Mouse (Mus musculus): ENCODE data around the gene Gm614.

Gm614 gene

GRCm38 (mm10) chrX:101263892-101264291, at the start of gene Gm614:
TSS of gene Gm614 (minus strand) at chrX:101263992.
- DNase-seq (ENCODE audit: low spot score in 2 of 2): no peak

GRCm38 (mm10) chrX:101309299-101309698, 45.5 kb upstream of the Gm614 start:
- peak in 1 of 2 experiments; percentile 53 for DNase-seq (ENCODE audit: low spot score in 2 of 2)

DNA sequence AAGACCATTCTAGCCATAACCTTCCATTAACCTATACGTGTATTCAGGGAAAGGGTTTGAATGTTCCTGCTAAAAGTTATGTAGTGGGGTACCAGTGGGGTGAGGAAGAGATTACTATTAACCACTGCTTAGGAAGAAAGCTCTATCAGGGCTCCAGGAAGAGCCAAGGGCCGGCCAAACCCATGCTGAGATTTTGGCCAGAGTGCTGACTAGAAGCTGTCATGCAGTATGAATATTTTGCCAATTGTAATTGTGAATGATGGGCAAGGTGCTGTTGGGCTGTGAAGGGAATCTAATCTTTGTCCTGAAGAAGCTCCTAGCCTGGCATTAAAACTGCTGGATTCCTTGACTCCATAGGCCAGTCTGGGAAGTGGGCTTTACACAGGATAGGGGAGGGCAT, 40.9 kb upstream of the Gm614 start:
- no peak for DNase-seq (ENCODE audit: low spot score in 2 of 2)

- no peak for DNase-seq (ENCODE audit: low spot score in 2 of 2)
Measured at GRCm38 (mm10) chrX:101301654-101302053, 37.9 kb upstream of the Gm614 start.

GRCm38 (mm10) chrX:101300427-101301030, 36.7 kb upstream of the Gm614 start:
- no peak for DNase-seq (ENCODE audit: low spot score in 2 of 2)

- no peak for DNase-seq (ENCODE audit: low spot score in 2 of 2)
Measured at GRCm38 (mm10) chrX:101299473-101300426, 36.0 kb upstream of the Gm614 start.

DNA sequence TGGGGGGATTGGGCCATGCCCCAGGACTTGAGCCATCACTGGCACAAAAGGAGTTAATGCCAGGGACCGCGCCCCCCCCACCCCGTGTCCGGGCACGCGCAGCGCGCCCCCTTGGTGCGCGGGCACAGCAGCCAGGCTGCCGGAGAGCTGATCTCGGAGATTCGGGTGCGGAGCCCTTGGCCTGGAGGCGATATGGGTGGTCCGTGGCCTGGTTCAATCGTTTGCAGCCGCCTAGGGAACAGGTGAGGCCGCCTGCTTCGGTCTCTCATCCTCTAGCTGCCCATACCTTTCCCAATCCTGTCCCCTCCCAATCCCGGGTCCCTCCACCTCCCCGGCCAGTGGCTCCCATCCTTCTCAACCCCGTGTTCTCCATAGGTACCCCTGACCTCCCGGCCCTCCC, 35.3 kb upstream of the Gm614 start, which contains the start of gene Nlgn3:
Gene Nlgn3 (plus strand): TSS at position 114 of the 400 bp plus-strand sequence.
- peak in 1 of 2 experiments; percentile 60 for DNase-seq (ENCODE audit: low spot score in 2 of 2)

DNA sequence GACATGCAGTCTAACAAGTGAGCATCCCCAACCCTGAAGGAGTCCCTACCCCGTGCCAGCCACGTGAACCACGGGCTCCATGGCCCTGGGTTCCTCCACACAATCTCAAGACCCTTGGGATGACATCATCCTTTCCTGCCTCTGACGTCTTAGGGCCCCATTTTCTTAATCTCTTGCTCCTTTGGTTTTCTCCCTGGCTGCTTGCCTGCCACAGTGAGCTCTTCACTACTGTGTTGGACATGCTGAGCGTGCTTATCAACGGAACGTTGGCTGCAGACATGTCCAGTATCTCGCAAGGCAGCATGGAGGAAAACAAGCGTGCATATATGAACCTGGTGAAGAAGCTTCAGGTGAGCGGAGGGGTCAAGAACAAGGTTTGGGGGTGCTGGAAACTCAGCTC, 26.3 kb upstream of the Gm614 start:
- DNase-seq (ENCODE audit: low spot score in 2 of 2): no peak

GRCm38 (mm10) chrX:101289037-101289436, 25.2 kb upstream of the Gm614 start:
- no peak for DNase-seq (ENCODE audit: low spot score in 2 of 2)

DNA sequence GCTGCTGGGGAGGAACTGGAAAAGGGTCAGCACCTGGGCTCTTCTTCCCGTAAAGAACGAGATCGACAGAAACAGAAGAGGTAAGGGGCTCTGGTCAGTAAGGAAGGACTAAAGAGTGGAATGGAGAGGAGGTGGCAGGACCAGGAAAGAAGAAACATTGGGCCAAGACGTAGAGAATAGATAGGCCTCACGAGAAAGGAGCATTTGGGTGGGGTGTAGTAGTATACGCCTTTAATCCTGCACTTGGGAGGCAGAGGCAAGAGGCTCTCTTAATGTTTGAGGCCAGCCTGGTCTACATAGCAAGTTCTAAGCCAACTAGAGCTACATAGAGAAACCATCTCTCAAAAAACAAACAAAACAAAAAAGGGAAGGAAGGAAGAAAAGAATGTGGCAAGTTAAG, 24.6 kb upstream of the Gm614 start:
- DNase-seq (ENCODE audit: low spot score in 2 of 2): no peak

DNA sequence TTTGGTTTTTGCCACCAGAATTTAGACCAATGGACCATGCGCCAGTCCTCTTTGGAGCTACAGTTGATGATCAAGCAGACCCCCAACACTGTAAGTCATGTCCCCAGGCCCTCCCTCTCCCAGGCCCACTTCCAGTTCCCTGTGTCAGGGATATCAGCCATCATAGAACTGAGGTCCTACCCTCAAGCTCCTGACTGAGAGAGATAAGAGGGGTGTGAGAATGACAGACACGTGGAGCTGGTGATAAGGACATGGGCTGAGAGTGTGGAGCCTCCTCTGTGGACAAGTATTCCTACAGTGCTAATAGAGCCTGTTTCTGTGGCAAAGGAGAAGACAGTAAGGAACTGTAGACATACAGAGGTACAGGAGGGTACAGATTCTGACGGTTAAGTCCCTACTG, 23.8 kb upstream of the Gm614 start:
- no peak for DNase-seq (ENCODE audit: low spot score in 2 of 2)

DNA sequence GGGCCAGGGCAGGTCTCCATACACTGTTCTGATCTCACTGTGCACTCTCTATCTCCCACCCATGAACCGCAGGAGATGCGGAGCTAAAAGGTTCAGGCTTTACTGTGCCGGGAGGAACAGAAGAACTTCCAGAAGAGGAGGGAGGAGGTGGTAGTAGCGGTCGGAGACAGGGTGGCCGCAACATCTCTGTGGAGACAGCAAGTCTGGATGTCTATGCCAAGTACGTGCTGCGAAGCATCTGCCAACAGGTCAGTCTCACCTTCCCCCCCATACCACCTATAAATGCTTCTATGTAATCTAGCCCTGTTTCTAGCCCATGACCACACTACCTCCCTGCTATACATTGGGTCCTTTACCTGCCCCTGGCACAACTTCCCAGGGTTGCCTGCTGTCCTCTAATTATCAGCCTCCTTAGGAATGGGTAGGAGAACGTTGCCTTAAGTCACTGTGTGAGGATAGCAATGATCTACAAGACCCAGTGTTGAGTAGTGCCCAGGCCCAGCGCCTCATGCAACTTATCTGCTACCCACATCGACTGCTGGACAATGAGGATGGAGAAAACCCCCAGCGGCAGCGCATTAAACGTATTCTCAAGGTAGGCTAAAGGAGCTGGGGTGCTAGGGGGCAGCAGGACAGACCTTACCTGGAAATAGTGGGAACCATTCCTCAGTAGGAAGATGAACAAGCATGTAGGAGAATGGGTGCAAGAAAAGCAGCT, 22.3 kb upstream of the Gm614 start:
- no peak for DNase-seq (ENCODE audit: low spot score in 2 of 2)

DNA sequence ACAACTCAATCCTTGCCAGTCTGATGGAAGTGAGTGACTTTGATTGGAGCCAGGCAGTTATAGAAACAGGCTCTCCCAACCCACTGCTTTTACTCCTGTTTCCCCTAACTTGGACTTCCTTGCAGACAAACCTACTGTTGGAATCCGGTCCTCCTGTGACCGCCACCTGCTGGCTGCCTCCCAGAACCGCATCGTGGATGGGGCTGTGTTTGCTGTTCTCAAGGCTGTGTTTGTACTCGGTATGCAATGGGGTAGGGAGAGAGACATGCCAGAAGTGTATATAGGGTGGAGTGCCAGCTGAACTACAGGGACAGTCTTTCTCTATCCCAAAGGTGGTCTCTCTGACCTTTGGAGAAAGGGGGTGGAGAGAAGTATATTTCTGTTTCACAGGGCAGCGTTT, 21.7 kb upstream of the Gm614 start:
- DNase-seq (ENCODE audit: low spot score in 2 of 2): no peak

GRCm38 (mm10) chrX:101282813-101283212, 19.0 kb upstream of the Gm614 start:
- DNase-seq (ENCODE audit: low spot score in 2 of 2): no peak

GRCm38 (mm10) chrX:101273875-101274738, 10.3 kb upstream of the Gm614 start, which contains the start of gene Med12:
TSS of gene Med12 (plus strand) at chrX:101274030.
- peak; percentile 70 to 77 for DNase-seq (ENCODE audit: low spot score in 2 of 2)

DNA sequence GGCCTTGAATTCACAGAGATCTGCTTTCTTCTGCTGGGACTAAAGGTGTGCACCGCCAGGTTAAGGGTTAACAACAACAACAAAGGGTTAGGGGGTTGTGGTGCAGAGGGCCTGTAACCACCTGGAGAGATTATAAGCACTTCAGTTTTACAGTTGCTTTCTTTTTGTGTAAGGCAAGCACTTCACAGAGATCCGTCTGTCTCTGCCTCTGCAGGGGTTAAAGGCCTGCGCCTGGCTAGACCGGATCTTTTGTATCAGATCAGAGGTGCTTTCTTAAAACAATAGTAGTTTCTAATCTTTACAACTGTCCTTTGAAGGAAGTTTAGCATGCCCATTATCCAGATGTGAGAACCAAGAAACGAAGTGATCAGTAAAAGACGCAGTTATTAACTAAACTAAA, 9.6 kb upstream of the Gm614 start:
- DNase-seq (ENCODE audit: low spot score in 2 of 2): no peak

DNA sequence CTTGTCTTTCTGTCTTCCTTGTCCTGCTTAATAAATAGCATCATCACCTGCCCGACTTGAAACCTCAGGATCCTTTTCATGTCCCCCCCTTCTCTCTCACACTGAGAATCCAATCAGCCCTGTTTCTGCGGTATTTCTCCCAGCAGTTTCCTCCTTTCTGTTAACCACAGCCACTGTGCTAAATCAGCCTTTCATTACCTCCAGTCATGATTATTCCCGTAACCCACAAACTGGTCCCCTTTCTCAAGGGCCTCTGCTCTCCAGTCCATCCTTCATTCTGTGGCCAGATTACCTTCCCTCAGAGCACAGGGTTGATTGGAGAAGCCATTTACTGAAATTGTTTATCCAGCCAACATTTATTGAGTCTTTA, 4.9 kb upstream of the Gm614 start, which contains the start of gene Gm20489:
Gene Gm20489 (minus strand): TSS at position 269 of the 370 bp plus-strand sequence.
- no peak for DNase-seq (ENCODE audit: low spot score in 2 of 2)

DNA sequence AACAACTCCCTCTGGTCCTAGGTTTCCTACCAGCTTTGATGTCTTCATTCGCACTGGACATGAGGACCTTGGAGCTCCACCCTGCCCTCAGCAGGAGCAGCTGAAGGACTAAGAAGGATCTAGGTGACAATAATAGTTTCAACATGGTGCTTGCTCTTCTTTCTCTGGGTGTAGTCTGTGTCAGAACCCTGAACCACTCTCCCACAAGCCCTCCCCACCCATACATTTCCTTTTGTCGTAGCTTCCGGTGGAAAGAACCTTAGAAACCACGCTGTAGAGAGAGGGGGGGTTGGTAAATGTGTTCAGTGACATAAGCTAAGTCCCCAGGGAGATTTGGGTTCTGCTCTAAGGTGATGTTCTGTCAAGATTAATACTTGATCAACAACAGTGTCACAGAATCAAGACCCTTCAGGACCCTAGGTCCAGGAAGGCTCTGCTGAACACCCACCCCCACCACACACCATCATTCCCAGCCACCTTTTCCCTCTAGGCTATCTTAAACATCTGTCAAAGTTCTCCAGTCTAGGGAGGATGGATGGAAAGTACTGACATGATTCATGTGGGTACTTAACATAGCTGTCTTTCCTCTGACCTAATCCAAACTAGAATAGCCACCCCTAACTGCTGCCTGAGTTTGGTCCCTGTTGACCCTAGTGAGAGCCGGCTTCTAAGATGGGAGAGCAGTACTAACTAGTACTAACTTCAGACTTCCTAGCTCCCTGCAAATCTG, 4.4 kb upstream of the Gm614 start, which contains the start of gene Il2rg:
Gene Il2rg (minus strand): TSS at position 231 of the 730 bp plus-strand sequence.
- no peak for DNase-seq (ENCODE audit: low spot score in 2 of 2)

DNA sequence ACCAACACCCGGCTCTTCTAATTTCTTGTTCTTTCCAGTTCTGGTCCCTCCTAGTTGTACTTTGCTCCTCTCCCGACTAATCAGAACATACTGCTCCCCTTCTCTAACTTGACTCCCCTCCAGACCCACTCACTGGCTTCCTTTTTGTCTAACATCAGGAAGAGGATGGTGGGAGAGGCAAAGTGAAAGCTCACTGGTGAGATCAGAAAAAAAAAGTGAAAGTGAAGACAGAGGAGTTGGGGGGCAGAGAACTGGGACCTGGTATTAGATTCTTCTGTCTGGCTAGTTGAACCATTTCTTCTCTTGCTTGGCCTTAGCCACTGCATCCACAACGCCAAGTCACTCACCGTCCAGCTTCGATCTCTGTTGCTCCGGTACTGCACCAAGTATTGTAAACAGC, 2.8 kb upstream of the Gm614 start:
- no peak for DNase-seq (ENCODE audit: low spot score in 2 of 2)

Measured in frontal cortex, postnatal 36 days (tissue).